Mouse (Mus musculus) kidney, adult 2 months (tissue): ENCODE measurements around the gene Stxbp6.

Experiments
- CTCF ChIP-seq: fragments of 200-500 bp; conservative IDR thresholded peaks from 2 replicates; pipeline ENCODE4 v1.5.1; 2011; ENCODE audit warnings: low read depth, mild to moderate bottlenecking, control low read depth, low read length, moderate library complexity, mixed read lengths; ENCODE audit not compliant: insufficient read depth, insufficient read length
- POLR2A ChIP-seq: fragments of 200-500 bp; IDR thresholded peaks from one replicate; pipeline ENCODE4 v1.6.1; 2011; ENCODE audit warnings: low read depth, low read length, control low read depth

DNA sequence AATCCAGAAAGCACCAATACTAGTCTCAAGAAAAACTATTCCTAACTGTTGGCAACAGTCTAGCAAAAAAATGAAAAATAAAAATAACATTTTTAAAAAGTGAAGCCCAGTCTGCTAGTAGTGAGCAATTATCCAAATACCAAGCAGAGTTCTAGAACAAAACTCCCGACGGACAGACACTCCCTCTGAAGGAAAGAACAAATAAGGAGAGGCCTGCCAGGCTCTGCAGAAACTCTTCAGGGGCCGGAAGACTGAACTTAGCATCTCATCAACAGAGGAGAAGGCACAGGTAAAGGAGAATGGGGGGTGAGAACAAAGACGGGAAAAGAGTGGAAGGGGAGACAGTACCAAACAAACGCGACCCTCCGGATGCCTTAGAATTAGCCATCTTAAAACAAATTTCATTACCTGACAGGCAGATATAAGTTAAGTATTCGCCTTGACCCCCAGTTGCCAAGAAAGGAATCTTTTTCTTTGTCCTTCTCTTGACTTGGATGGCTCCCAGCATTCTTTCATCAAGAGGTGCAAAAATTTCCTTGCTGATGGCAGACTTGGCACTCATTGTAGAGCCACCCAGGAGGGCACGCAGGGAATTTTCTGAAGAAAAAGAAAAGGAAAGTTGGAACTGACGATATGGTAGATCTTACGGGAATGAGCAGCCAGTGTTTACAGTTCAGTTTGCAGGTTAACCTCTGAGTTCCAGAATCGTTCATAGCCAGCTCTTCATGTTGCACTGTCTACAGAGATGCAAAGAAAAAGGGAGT lies 55.3 kb downstream of the Stxbp6 start:
- no peak for TF ChIP-seq CTCF
- TF ChIP-seq POLR2A = no peak
